Mouse (Mus musculus) ES-Bruce4 (cell line): ENCODE results near the gene Gm20489. TPM values are rescaled to one million over a fixed set of nuclear protein-coding genes. Genes with fewer than 3 reads are reported as not detected.
A peak's percentile ranks its signal among the peaks of the same experiment; 100 is the strongest.

Source experiments
- H3K27ac ChIP-seq: 2 replicates; pipeline ENCODE4 v1.5.1; 2012; ENCODE audit warnings: low read length, inconsistent platforms; ENCODE audit not compliant: insufficient read depth
- H3K27me3 ChIP-seq: 2 replicates; pipeline ENCODE4 v1.6.1; 2012; ENCODE audit warnings: mild to moderate bottlenecking, low read length, inconsistent platforms; ENCODE audit not compliant: control insufficient read depth, poor library complexity, insufficient read depth, severe bottlenecking
- H3K36me3 ChIP-seq: 2 replicates; pipeline ENCODE4 v1.6.1; 2012; ENCODE audit warnings: inconsistent platforms, mild to moderate bottlenecking, low read length, moderate library complexity; ENCODE audit not compliant: control insufficient read depth, poor library complexity, insufficient read depth, severe bottlenecking
- H3K4me1 ChIP-seq: one replicate; pipeline ENCODE4 v1.8.1; 2011; ENCODE audit warnings: low read length; ENCODE audit not compliant: control insufficient read depth, insufficient read depth
- H3K4me3 ChIP-seq: 2 replicates; pipeline ENCODE4 v1.5.1; 2011; ENCODE audit warnings: low read depth, mild to moderate bottlenecking, low read length
- H3K9ac ChIP-seq: 2 replicates; pipeline ENCODE4 v1.6.1; 2012; ENCODE audit warnings: low read depth, mild to moderate bottlenecking, inconsistent platforms; ENCODE audit not compliant: poor library complexity, severe bottlenecking
- H3K9me3 ChIP-seq: replicated peaks from 2 replicates; pipeline ENCODE4 v1.6.1; 2012; ENCODE audit warnings: mild to moderate bottlenecking, low read length, inconsistent platforms; ENCODE audit not compliant: control insufficient read depth, poor library complexity, insufficient read depth, severe bottlenecking
- CTCF ChIP-seq: IDR thresholded peaks from one replicate; pipeline ENCODE4 v1.8.1; 2011; ENCODE audit warnings: low read depth, low read length
- EP300 ChIP-seq: IDR thresholded peaks from 2 replicates; pipeline ENCODE4 v1.6.1; 2011; ENCODE audit warnings: low read depth, low read length; ENCODE audit not compliant: insufficient read depth
- POLR2A ChIP-seq: IDR thresholded peaks from one replicate; pipeline ENCODE4 v1.8.1; 2011; ENCODE audit warnings: low read length; ENCODE audit not compliant: insufficient read depth
- polyA plus RNA-seq: library from polyadenylated mRNA; stranded (reverse); fragments of >200 nt; gene quantifications from 2 replicates; pipeline ENCODE4 v1.2.4, GENCODE M21; 2011; ENCODE audit warnings: low read depth; ENCODE audit not compliant: missing spikeins, insufficient read depth, insufficient read length

The Gm20489 gene
- polyA plus RNA-seq, 1 experiment, result not detected

GRCm38 (mm10) chrX:101285953-101286670, 17.3 kb upstream of the Gm20489 start:
- TF ChIP-seq CTCF (no peak), POLR2A (no peak), EP300 (no peak)
- Histone ChIP-seq H3K4me3 (no peak overlapping the region), H3K27ac (no peak overlapping the region), H3K9me3 (no peaks in the 10 kb centered on the region), H3K9ac (no peak overlapping the region), H3K4me1 (no peaks in the 10 kb centered on the region), H3K36me3 (peaks cover 14% of the 10 kb centered on the region), H3K27me3 (no peaks in the 10 kb centered on the region)

GRCm38 (mm10) chrX:101285534-101285933, 16.7 kb upstream of the Gm20489 start:
- Histone ChIP-seq H3K4me1 (no peaks in the 10 kb centered on the region), H3K27ac (no peak overlapping the region), H3K27me3 (no peaks in the 10 kb centered on the region), H3K9me3 (no peaks in the 10 kb centered on the region), H3K4me3 (no peak overlapping the region), H3K36me3 (peaks cover 14% of the 10 kb centered on the region), H3K9ac (no peak overlapping the region)
- no peak for TF ChIP-seq POLR2A
- TF ChIP-seq CTCF, result peak; percentile 74

DNA sequence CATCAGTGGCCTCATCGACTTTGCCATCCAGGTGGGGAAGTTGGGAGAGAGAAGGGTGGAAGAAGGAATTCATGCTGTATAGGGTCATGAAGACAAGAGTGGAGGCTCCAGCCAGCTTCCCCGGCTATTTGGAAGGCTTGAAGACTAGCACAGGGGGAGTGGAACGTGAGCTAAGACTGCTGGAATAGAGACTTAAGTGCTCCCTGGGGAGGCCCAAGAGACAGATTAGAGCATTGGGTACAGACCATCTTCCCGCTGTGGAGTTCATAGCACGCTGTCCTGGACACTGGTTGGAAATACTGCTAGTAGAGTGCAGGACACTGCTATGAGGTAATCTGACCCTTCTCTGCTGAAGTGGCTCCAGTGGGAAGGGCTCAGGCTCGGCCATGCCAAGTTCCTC, 14.0 kb upstream of the Gm20489 start:
- Histone ChIP-seq H3K4me1 (no peaks in the 10 kb centered on the region), H3K27ac (no peak overlapping the region), H3K4me3 (no peak overlapping the region), H3K27me3 (no peaks in the 10 kb centered on the region), H3K9me3 (no peaks in the 10 kb centered on the region), H3K9ac (no peak overlapping the region), H3K36me3 (peaks cover 14% of the 10 kb centered on the region)
- TF ChIP-seq CTCF, result no peak
- TF ChIP-seq POLR2A, result no peak
- no peak for TF ChIP-seq EP300

GRCm38 (mm10) chrX:101273875-101274738, 5.3 kb upstream of the Gm20489 start, which contains the start of gene Med12:
Med12 (plus strand) TSS chrX:101274030.
- H3K4me3 ChIP-seq, result peak within 1 kb of the TSS; percentile 69
- TF ChIP-seq CTCF, result no peak
- TF ChIP-seq POLR2A, result no peak
- no peak for TF ChIP-seq EP300

GRCm38 (mm10) chrX:101273410-101273809, 4.6 kb upstream of the Gm20489 start:
- peak overlapping the region; percentile 48 for H3K4me3 ChIP-seq
- peak overlapping the region; percentile 76 for H3K9ac ChIP-seq
- H3K4me1 ChIP-seq, result no peaks in the 10 kb centered on the region
- no peaks in the 10 kb centered on the region for H3K27me3 ChIP-seq
- H3K9me3 ChIP-seq, result no peaks in the 10 kb centered on the region
- H3K27ac ChIP-seq, result peak overlapping the region; percentile 76
- TF ChIP-seq EP300, result no peak
- TF ChIP-seq CTCF, result no peak
- TF ChIP-seq POLR2A, result no peak
- peaks cover 9% of the 10 kb centered on the region for H3K36me3 ChIP-seq

More at GRCm38 (mm10) chrX:101273875-101274738, 5.3 kb upstream of the Gm20489 start, which contains the start of gene Med12:
- Histone ChIP-seq H3K9ac (peak within 1 kb of the TSS; percentile 76), H3K36me3 (peaks cover 10% of the 10 kb centered on the region), H3K9me3 (no peaks in the 10 kb centered on the region), H3K4me1 (no peaks in the 10 kb centered on the region), H3K27me3 (no peaks in the 10 kb centered on the region), H3K27ac (peak within 1 kb of the TSS; percentile 76)
